Mouse (Mus musculus): ENCODE measurements around the gene Rasgef1a. TPM values are rescaled to one million over a fixed set of nuclear protein-coding genes. Genes with fewer than 3 reads are reported as not detected.

Gene Rasgef1a
- polyA plus RNA-seq, 1 experiment from 2014 or later: 0.33 TPM

- Histone ChIP-seq H3K36me3 (no peaks in the 10 kb centered on the region), H3K9me3 (no peaks in the 10 kb centered on the region), H3K4me3 (replicated peaks) (no peak overlapping the region), H3K9ac (no peak overlapping the region), H3K4me2 (replicated peaks) (no peak overlapping the region), H3K27ac (no peak overlapping the region), H3K4me1 (replicated peaks) (no peaks in the 10 kb centered on the region; the same call in 1 of the 2 replicates), H3K27me3 (replicated peaks) (peaks cover 48% of the 10 kb centered on the region)
- 64% methylated on average over 3 of the region's 3 CpGs for WGBS
- ATAC-seq: no peak
Observed at GRCm38 (mm10) chr6:118010256-118010655, 982 bp upstream of the Rasgef1a start.

GRCm38 (mm10) chr6:118011616-118012316 is 528 bp downstream of the Rasgef1a start:
- 13% methylated on average over 38 of the region's 38 CpGs for WGBS
- ATAC-seq: no peak
- H3K9ac ChIP-seq: peak overlapping the region; percentile 20; the same call in 1 of the 2 replicates

GRCm38 (mm10) chr6:118012317-118012700 is 1.1 kb downstream of the Rasgef1a start:
- Histone ChIP-seq H3K4me2 (replicated peaks) (no peak overlapping the region; the same call in 1 of the 2 replicates), H3K36me3 (no peaks in the 10 kb centered on the region), H3K27me3 (replicated peaks) (peaks cover 49% of the 10 kb centered on the region), H3K27ac (no peak overlapping the region), H3K4me3 (replicated peaks) (no peak overlapping the region), H3K9ac (no peak overlapping the region), H3K9me3 (no peaks in the 10 kb centered on the region), H3K4me1 (replicated peaks) (no peaks in the 10 kb centered on the region; the same call in 1 of the 2 replicates)
- WGBS: 57% methylated on average over 3 of the region's 3 CpGs
- no peak for ATAC-seq

More at GRCm38 (mm10) chr6:118011616-118012316, 528 bp downstream of the Rasgef1a start:
- Histone ChIP-seq H3K27me3 (replicated peaks) (peaks cover 49% of the 10 kb centered on the region), H3K9me3 (no peaks in the 10 kb centered on the region), H3K36me3 (no peaks in the 10 kb centered on the region), H3K4me3 (replicated peaks) (peak overlapping the region; percentile 40), H3K27ac (no peak overlapping the region), H3K4me2 (replicated peaks) (peak overlapping the region; percentile 88), H3K4me1 (replicated peaks) (no peaks in the 10 kb centered on the region; the same call in 1 of the 2 replicates)

DNA sequence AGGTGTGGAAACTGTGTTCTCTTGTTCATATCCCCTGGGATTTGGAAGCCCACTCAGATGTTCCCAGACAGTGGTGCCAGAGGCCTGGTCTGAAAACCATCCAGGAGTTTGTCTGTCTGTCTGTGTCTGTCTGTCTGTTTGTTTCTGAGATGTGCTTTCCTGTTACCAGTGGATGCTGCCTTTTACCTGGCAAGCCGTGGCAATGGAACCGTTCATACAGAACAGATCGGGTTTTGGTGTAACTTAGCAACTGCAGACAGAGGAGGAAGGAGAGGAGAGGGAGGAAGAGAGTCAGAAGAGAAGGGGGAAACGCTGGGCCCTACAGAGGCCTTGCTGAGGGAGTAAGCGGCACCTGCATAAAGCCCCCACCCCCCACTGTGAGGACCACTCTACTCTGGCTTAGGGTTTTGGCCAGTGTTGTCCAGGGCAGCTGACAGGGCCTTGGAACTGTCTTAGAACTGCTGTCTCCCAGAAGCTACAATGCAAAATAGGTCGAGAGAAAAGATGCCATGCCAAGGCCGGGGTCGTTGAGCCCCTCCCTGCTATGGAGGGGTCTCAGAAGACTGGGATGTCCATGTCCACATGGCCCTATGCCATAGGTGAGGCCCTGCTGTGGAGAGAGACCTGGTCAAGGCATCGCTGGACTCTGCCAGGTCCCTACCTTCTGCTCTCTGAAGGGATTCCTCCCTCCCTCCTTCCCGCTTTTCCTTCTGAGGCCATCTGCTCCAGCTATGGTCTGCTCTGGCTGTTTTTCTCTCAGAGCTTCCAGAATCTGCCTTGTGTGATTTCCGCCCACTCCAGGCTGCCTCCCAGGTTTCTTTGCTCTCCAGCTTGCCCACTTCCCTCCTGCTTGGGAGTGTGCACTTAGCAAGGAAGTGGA is 2.0 kb downstream of the Rasgef1a start:
- H3K9me3 ChIP-seq: no peaks in the 10 kb centered on the region
- H3K4me2 ChIP-seq (replicated peaks): no peak overlapping the region
- H3K27ac ChIP-seq: no peak overlapping the region
- H3K9ac ChIP-seq: no peak overlapping the region
- WGBS: 68% methylated on average over 11 of the region's 11 CpGs
- ATAC-seq: no peak
- peaks cover 49% of the 10 kb centered on the region for H3K27me3 ChIP-seq (replicated peaks)
- H3K4me3 ChIP-seq (replicated peaks): no peak overlapping the region
- H3K36me3 ChIP-seq: no peaks in the 10 kb centered on the region
- H3K4me1 ChIP-seq (replicated peaks): no peaks in the 10 kb centered on the region; the same call in 1 of the 2 replicates

GRCm38 (mm10) chr6:118014881-118015280 is 3.6 kb downstream of the Rasgef1a start:
- Histone ChIP-seq H3K9me3 (no peaks in the 10 kb centered on the region), H3K27ac (no peak overlapping the region), H3K4me3 (replicated peaks) (no peak overlapping the region), H3K27me3 (replicated peaks) (peaks cover 45% of the 10 kb centered on the region), H3K4me2 (replicated peaks) (no peak overlapping the region), H3K9ac (no peak overlapping the region), H3K36me3 (no peaks in the 10 kb centered on the region), H3K4me1 (replicated peaks) (no peaks in the 10 kb centered on the region; the same call in 1 of the 2 replicates)
- 63% methylated on average over 4 of the region's 4 CpGs for WGBS
- ATAC-seq: no peak

DNA sequence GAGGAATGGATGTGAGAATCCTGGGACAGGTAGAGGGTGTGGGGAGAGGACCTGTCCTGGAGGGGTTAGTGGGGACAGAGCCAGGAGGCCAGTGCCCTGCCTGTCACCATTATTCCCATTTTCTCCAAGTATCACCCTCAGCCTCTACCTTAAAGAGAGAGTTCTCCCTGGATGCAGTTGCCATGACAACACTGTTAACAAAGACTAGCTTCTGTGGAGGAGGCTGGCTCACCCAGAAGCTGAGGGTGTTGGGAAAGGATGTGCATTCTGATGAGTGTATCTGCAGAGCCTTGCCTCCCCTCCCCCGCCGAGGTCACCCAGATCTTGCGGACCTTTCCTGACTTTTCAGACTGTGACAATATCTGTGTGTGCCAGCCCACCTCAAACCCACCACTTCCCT is 4.7 kb downstream of the Rasgef1a start:
- ATAC-seq: no peak
- no peaks in the 10 kb centered on the region for H3K9me3 ChIP-seq
- 73% methylated on average over 3 of the region's 3 CpGs for WGBS

GRCm38 (mm10) chr6:118018666-118019065 is 7.4 kb downstream of the Rasgef1a start:
- 44% methylated on average over 5 of the region's 5 CpGs for WGBS
- no peaks in the 10 kb centered on the region for H3K9me3 ChIP-seq
- no peaks in the 10 kb centered on the region for H3K4me1 ChIP-seq (replicated peaks)
- no peaks in the 10 kb centered on the region for H3K36me3 ChIP-seq
- no peak overlapping the region for H3K27ac ChIP-seq
- no peak overlapping the region for H3K4me3 ChIP-seq (replicated peaks)
- H3K27me3 ChIP-seq (replicated peaks): peaks cover 10% of the 10 kb centered on the region
- no peak overlapping the region for H3K9ac ChIP-seq
- no peak overlapping the region for H3K4me2 ChIP-seq (replicated peaks)
- no peak for ATAC-seq

More for the DNA sequence above, 4.7 kb downstream of the Rasgef1a start:
- no peak overlapping the region for H3K4me3 ChIP-seq (replicated peaks)
- no peaks in the 10 kb centered on the region; the same call in 1 of the 2 replicates for H3K4me1 ChIP-seq (replicated peaks)
- H3K27ac ChIP-seq: no peak overlapping the region
- no peak overlapping the region for H3K9ac ChIP-seq
- H3K27me3 ChIP-seq (replicated peaks): peaks cover 37% of the 10 kb centered on the region
- no peaks in the 10 kb centered on the region for H3K36me3 ChIP-seq
- H3K4me2 ChIP-seq (replicated peaks): no peak overlapping the region

DNA sequence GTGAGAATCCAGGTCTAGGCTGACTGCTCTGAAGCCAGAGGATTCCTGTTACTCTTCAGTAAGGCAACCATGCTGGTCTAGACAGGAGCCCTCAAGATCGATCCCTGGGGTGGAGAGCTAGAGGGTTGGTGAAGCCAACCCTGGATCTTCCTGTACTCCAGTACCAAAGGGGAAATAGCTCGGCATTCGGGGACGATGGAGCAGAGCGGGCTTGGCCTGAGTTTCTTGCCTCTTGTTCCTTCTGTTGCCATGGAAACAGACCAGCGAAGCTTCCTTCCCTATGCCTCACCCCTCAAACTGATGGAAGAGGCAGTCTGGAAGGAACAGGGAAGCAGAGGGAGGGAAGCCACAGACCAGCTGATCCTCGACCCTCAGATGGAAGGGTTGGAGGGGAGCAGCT is 8.3 kb downstream of the Rasgef1a start:
- Histone ChIP-seq H3K9ac (no peak overlapping the region), H3K27me3 (replicated peaks) (peaks cover 5% of the 10 kb centered on the region; the same call in 1 of the 2 replicates), H3K27ac (no peak overlapping the region), H3K4me2 (replicated peaks) (no peak overlapping the region), H3K36me3 (no peaks in the 10 kb centered on the region), H3K4me3 (replicated peaks) (no peak overlapping the region), H3K4me1 (replicated peaks) (no peaks in the 10 kb centered on the region), H3K9me3 (no peaks in the 10 kb centered on the region)
- WGBS: 35% methylated on average over 7 of the region's 7 CpGs
- ATAC-seq: no peak

DNA sequence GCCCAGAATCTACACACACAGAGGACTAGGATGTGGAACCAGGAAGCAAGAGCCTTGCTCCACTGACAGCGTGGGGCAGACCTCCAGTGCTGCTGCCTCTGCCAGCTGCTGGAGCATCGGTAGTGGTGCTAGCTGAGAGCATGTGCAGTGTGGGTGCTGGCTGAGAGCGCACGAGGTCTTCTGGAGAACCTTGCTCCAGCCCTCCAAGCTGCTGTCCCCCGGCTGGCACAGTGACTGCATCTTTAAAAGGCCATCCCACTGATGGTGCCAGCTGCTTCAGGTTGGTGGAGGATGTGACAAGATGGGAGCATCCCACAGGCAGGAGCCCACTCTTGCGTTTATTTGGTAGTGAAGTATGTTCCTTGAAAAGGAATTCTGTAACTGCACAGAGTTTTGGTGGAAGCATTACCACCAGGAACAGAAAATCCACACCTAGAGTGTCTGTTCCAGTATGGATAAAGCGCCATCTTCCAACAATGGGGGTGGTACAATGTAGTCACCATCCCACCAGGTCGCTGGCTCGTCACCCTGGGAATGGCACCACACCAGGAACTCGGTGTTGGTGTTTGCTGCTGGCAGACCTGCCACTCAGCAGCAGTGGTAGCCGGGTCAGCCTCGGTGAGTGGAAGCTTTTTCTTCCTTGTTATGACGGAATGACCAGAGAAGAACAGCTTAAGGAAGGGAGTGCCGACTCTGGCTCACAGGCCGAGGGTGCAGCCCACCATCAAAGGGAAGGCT is 11.8 kb downstream of the Rasgef1a start:
- Histone ChIP-seq H3K4me3 (replicated peaks) (no peak overlapping the region), H3K9ac (no peak overlapping the region), H3K36me3 (no peaks in the 10 kb centered on the region), H3K4me2 (replicated peaks) (no peak overlapping the region), H3K27ac (no peak overlapping the region), H3K9me3 (no peaks in the 10 kb centered on the region), H3K4me1 (replicated peaks) (no peaks in the 10 kb centered on the region), H3K27me3 (replicated peaks) (no peaks in the 10 kb centered on the region)
- WGBS: 66% methylated on average over 15 of the region's 15 CpGs
- ATAC-seq: no peak

GRCm38 (mm10) chr6:118027036-118027435 is 15.8 kb downstream of the Rasgef1a start:
- Histone ChIP-seq H3K9me3 (no peaks in the 10 kb centered on the region), H3K4me1 (replicated peaks) (no peaks in the 10 kb centered on the region), H3K4me3 (replicated peaks) (no peak overlapping the region), H3K4me2 (replicated peaks) (no peak overlapping the region), H3K27me3 (replicated peaks) (no peaks in the 10 kb centered on the region), H3K36me3 (no peaks in the 10 kb centered on the region), H3K27ac (no peak overlapping the region), H3K9ac (no peak overlapping the region)
- WGBS: 78% methylated on average over 3 of the region's 3 CpGs
- ATAC-seq: no peak

DNA sequence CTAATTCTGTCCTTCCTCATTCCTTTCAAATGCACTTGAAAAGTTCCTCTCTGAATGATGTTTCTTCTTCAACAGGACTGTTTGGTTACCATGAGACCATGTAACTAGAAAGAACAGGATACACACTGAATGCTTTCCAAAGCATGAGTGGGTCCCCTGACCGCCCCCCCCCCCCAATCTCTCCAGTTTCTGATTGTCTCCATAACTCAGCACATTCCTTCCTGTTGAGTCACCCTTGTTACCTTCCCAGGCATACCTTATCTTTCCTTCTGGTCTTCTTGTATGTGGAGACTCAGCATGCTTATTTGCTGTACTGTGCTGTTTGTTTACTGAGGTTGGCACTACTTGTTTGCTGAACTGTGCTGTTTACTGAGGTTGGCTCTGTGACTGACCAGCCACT is 20.2 kb downstream of the Rasgef1a start:
- WGBS: 42% methylated on average over 1 of the region's 1 CpGs
- Histone ChIP-seq H3K27me3 (replicated peaks) (no peaks in the 10 kb centered on the region), H3K4me1 (replicated peaks) (no peaks in the 10 kb centered on the region), H3K36me3 (no peaks in the 10 kb centered on the region), H3K9me3 (no peaks in the 10 kb centered on the region), H3K4me2 (replicated peaks) (no peak overlapping the region), H3K27ac (no peak overlapping the region), H3K4me3 (replicated peaks) (no peak overlapping the region), H3K9ac (no peak overlapping the region)
- ATAC-seq: no peak

DNA sequence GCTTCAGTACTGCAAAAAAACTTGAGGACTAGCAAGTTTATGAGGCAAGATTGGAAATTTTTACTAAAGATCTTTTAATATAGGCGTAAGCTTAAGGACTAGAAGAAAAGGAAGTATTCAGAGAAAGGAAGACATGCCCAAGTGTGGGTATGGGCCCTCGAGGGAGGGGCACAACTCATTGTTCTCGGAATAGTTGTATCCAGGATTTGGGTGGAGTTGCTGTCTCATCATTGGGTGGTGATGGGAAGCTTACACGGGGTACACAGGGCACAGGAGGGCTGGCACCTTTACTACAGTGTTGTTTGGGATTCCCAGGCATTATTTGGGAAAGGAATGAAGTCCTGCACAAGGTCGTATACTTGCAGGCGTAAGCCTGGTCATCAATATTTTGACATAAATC is 24.4 kb downstream of the Rasgef1a start:
- H3K27ac ChIP-seq: no peak overlapping the region
- no peak overlapping the region for H3K4me3 ChIP-seq (replicated peaks)
- H3K36me3 ChIP-seq: no peaks in the 10 kb centered on the region
- H3K4me2 ChIP-seq (replicated peaks): no peak overlapping the region
- WGBS: 66% methylated on average over 6 of the region's 6 CpGs
- no peaks in the 10 kb centered on the region for H3K27me3 ChIP-seq (replicated peaks)
- no peaks in the 10 kb centered on the region for H3K4me1 ChIP-seq (replicated peaks)
- ATAC-seq: no peak
- no peak overlapping the region for H3K9ac ChIP-seq
- no peaks in the 10 kb centered on the region for H3K9me3 ChIP-seq

Data from intestine, embryonic 15.5 days (tissue).